Mouse (Mus musculus) lung, adult 2 months (tissue): ENCODE results near the gene Ccdc162. TPM values are rescaled to one million over a fixed set of nuclear protein-coding genes. Genes with fewer than 3 reads are reported as not detected.

Source experiments
- DNase-seq: peaks from one replicate; pipeline ENCODE4 v3.0.0; 2022
- H3K4me1 ChIP-seq: fragments of 200-500 bp; 2 replicates; pipeline ENCODE4 v1.6.1; 2011; ENCODE audit warnings: low read length; ENCODE audit not compliant: control insufficient read depth, insufficient read depth
- H3K4me3 ChIP-seq: fragments of 200-500 bp; replicated peaks from 2 replicates; pipeline ENCODE3; 2011; ENCODE audit warnings: low read depth, mild to moderate bottlenecking, control low read depth, low read length; ENCODE audit errors: extremely low read depth
- CTCF ChIP-seq: fragments of 200-500 bp; IDR thresholded peaks from 2 replicates; pipeline ENCODE4 v1.5.1; 2011; ENCODE audit warnings: mild to moderate bottlenecking, low read length, control low read depth; ENCODE audit not compliant: insufficient read depth
- POLR2A ChIP-seq: fragments of 200-500 bp; IDR thresholded peaks from 2 replicates; pipeline ENCODE4 v1.6.1; 2011; ENCODE audit warnings: low read depth, mild to moderate bottlenecking, control low read depth, low read length, borderline replicate concordance; ENCODE audit errors: extremely low read depth
- WGBS: fragments of 180-500 bp; shearing (Covaris S2); methylation state at CpG from one replicate; pipeline ENCODE4 v1.1.7; 2018; 5-methylcytosine and 5-hydroxymethylcytosine counted together
- polyA plus RNA-seq: library from polyadenylated mRNA; depleted of rRNA; stranded (reverse); fragments of >200 nt; gene quantifications from 2 replicates; pipeline ENCODE4 v1.2.3, GENCODE M21; 2012

Ccdc162 gene
- polyA plus RNA-seq, 1 experiment: 8.5 TPM

- 80% methylated on average over 3 of the region's 3 CpGs for WGBS
- no peak for DNase-seq
- TF ChIP-seq CTCF (no peak), POLR2A (no peak)
- no peaks in the 10 kb centered on the region for H3K4me1 ChIP-seq
- no peak overlapping the region for H3K4me3 ChIP-seq
Observed at GRCm38 (mm10) chr10:41651532-41651931, 64.9 kb downstream of the Ccdc162 start.

- DNase-seq: no peak
- 86% methylated on average over 5 of the region's 5 CpGs for WGBS
- Histone ChIP-seq H3K4me3 (no peak overlapping the region), H3K4me1 (no peaks in the 10 kb centered on the region)
- TF ChIP-seq CTCF: no peak
- no peak for TF ChIP-seq POLR2A
Observed at GRCm38 (mm10) chr10:41649186-41649585, 67.2 kb downstream of the Ccdc162 start.

GRCm38 (mm10) chr10:41638776-41639175 lies 77.7 kb downstream of the Ccdc162 start:
- H3K4me1 ChIP-seq: peaks cover 2% of the 10 kb centered on the region; the same call in 1 of the 2 replicates
- DNase-seq: no peak
- TF ChIP-seq CTCF (no peak), POLR2A (no peak)

GRCm38 (mm10) chr10:41635276-41636033 lies 81.0 kb downstream of the Ccdc162 start:
- 41% methylated on average over 9 of the region's 9 CpGs for WGBS
- DNase-seq: no peak
- H3K4me3 ChIP-seq: no peak overlapping the region
- no peak for TF ChIP-seq POLR2A
- no peak for TF ChIP-seq CTCF
- H3K4me1 ChIP-seq: peaks cover 2% of the 10 kb centered on the region; the same call in 1 of the 2 replicates

More at GRCm38 (mm10) chr10:41638776-41639175, 77.7 kb downstream of the Ccdc162 start:
- H3K4me3 ChIP-seq: no peak overlapping the region
- 50% methylated on average over 3 of the region's 3 CpGs for WGBS

GRCm38 (mm10) chr10:41633801-41634200 lies 82.6 kb downstream of the Ccdc162 start:
- no peak for DNase-seq
- WGBS: 55% methylated on average over 11 of the region's 11 CpGs
- TF ChIP-seq POLR2A: no peak
- TF ChIP-seq CTCF: no peak
- Histone ChIP-seq H3K4me1 (peaks cover 2% of the 10 kb centered on the region; the same call in 1 of the 2 replicates), H3K4me3 (no peak overlapping the region)

- 100% methylated on average over 1 of the region's 1 CpGs for WGBS
- H3K4me3 ChIP-seq: no peak overlapping the region
- TF ChIP-seq POLR2A: no peak
- TF ChIP-seq CTCF: no peak
- no peak for DNase-seq
- peaks cover 2% of the 10 kb centered on the region; the same call in 1 of the 2 replicates for H3K4me1 ChIP-seq
Observed at GRCm38 (mm10) chr10:41632062-41632461, 84.4 kb downstream of the Ccdc162 start.

GRCm38 (mm10) chr10:41626996-41627395 lies 89.4 kb downstream of the Ccdc162 start:
- DNase-seq: no peak
- 81% methylated on average over 3 of the region's 3 CpGs for WGBS
- no peak for TF ChIP-seq CTCF
- TF ChIP-seq POLR2A: no peak
- Histone ChIP-seq H3K4me1 (no peaks in the 10 kb centered on the region), H3K4me3 (no peak overlapping the region)

GRCm38 (mm10) chr10:41619988-41620387 lies 96.4 kb downstream of the Ccdc162 start:
- TF ChIP-seq CTCF: no peak
- no peak for TF ChIP-seq POLR2A
- 88% methylated on average over 2 of the region's 2 CpGs for WGBS
- no peaks in the 10 kb centered on the region for H3K4me1 ChIP-seq
- H3K4me3 ChIP-seq: no peak overlapping the region
- no peak for DNase-seq

- Histone ChIP-seq H3K4me1 (no peaks in the 10 kb centered on the region), H3K4me3 (no peak overlapping the region)
- WGBS: 75% methylated on average over 4 of the region's 4 CpGs
- DNase-seq: no peak
- no peak for TF ChIP-seq CTCF
Observed at GRCm38 (mm10) chr10:41615487-41615886, 100.9 kb downstream of the Ccdc162 start.

GRCm38 (mm10) chr10:41611941-41612340 lies 104.5 kb downstream of the Ccdc162 start:
- no peak overlapping the region for H3K4me3 ChIP-seq
- 86% methylated on average over 5 of the region's 5 CpGs for WGBS
- DNase-seq: no peak
- TF ChIP-seq POLR2A (no peak), CTCF (no peak)
- no peaks in the 10 kb centered on the region for H3K4me1 ChIP-seq
